ENCODE assay signal across 27 mouse cellular contexts in the genomic region with DNA sequence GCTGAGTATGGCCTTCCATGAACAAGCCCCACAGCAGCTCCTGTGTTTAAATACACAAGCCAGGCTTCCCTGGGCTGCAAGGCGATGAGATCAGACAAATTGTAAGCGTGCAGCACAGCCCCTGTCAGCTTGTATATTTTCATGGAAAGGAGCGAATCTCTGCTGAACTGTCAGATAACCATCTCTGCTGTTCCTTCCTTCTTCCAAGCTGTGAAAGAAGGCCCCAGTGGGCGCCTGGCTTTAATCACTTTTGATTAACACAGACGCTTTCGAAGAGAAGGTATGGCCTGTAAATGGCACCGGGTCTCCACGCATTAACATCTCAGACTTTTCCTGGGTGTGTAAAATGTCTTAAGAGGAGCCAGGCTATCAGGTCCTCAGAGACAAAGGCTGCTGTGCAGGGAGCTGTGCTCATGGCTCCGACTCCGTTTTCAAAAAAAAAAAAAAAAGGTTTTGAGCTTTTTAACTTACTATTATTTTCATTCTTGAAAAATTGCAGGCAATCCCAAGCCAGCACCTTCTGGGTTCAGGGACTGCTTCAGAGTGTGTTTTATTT.
DNase-seq lines count a peak whose midpoint lies in the region; ATAC-seq and TF ChIP-seq lines count a peak whose summit lies in the region.
"Had no signal": no experiment of that assay in that cellular context is flagged by ENCODE, and none has a peak within 500 bp of the region (broad histone marks: within the 10 kb centered on the region; RNA-seq: fewer than 3 reads in every experiment).

No protein-coding gene starts in this region.

- H3K4me1 ChIP-seq in intestine, embryonic 14.5 days (replicated peaks; ENCODE audit: control insufficient read depth, insufficient read depth, low read length), result no peaks in the 10 kb centered on the region
- H3K4me1 ChIP-seq in intestine, postnatal 0 days (replicated peaks; ENCODE audit: control insufficient read depth, insufficient read depth, low read length), result no peaks in the 10 kb centered on the region
- H3K4me1 ChIP-seq in intestine, embryonic 15.5 days (replicated peaks), result no peaks in the 10 kb centered on the region
- H3K4me1 ChIP-seq: embryonic facial prominence, embryonic 15.5 days; forebrain, embryonic 12.5 days; hindbrain, embryonic 15.5 days; limb, embryonic 13.5 days; lung, embryonic 15.5 days; neural tube, embryonic 13.5 days had no signal

- H3K4me3 ChIP-seq in intestine, embryonic 14.5 days (ENCODE audit: low read depth, low read length), result no peak overlapping the region
- no peak overlapping the region for H3K4me3 ChIP-seq in intestine, postnatal 0 days (ENCODE audit: low read depth, low read length)
- H3K4me3 ChIP-seq in intestine, embryonic 15.5 days (replicated peaks), result no peak overlapping the region
- H3K4me3 ChIP-seq: embryonic facial prominence, embryonic 15.5 days; forebrain, embryonic 12.5 days; heart, embryonic 12.5 days; hindbrain, embryonic 15.5 days; layer of hippocampus, adult 2 months; limb, embryonic 13.5 days; lung, embryonic 15.5 days; neural tube, embryonic 13.5 days had no signal

- TF ChIP-seq CTCF in intestine, postnatal 0 days (IDR thresholded peaks at IDR 0.05; ENCODE audit: low read depth), result no peak

- peak; percentile 71 for ATAC-seq in intestine, embryonic 14.5 days (replicated peaks; ENCODE audit: low FRiP score, low TSS enrichment, low read depth)
- no peak for ATAC-seq in intestine, postnatal 0 days
- ATAC-seq in intestine, embryonic 15.5 days, result peak; percentile 69
- ATAC-seq: CD4-positive, CD25-positive, alpha-beta regulatory T cell, adult 4 months had no signal

- no peaks in the 10 kb centered on the region for H3K36me3 ChIP-seq in intestine, embryonic 14.5 days (ENCODE audit: control insufficient read depth, insufficient read depth, low read length)
- no peaks in the 10 kb centered on the region for H3K36me3 ChIP-seq in intestine, postnatal 0 days (ENCODE audit: control insufficient read depth, insufficient read depth)
- H3K36me3 ChIP-seq in intestine, embryonic 15.5 days, result no peaks in the 10 kb centered on the region
- H3K36me3 ChIP-seq: embryonic facial prominence, embryonic 15.5 days; forebrain, embryonic 12.5 days; heart, embryonic 12.5 days; hindbrain, embryonic 15.5 days; limb, embryonic 13.5 days; lung, embryonic 15.5 days; neural tube, embryonic 13.5 days had no signal

- DNase-seq in intestine, embryonic 14.5 days (ENCODE audit: low spot score), result peak; percentile 58
- DNase-seq in MN1 (ENCODE audit: low spot score), result peak; percentile 80
- DNase-seq in embryo, embryonic 9.5 days (ENCODE audit: extremely low spot score), result peak; percentile 2
- DNase-seq in thymus, postnatal 36 days, result no peak
- DNase-seq in heart, adult 9 months (ENCODE audit: low spot score in 2 of 2), result no peak
- DNase-seq: adrenal gland, postnatal 25 days; cerebellum, adult 11-12 months; cerebellum, adult 9-11 months; gastrocnemius, postnatal 10 days; heart, adult 18-20 months; kidney, adult 11 months; kidney, postnatal 14 days; lung, postnatal 36 days; right cerebral cortex, postnatal 14 days had no signal

- H3K9ac ChIP-seq in intestine, embryonic 14.5 days (ENCODE audit: low read length), result no peak overlapping the region
- H3K9ac ChIP-seq in intestine, postnatal 0 days (ENCODE audit: low read depth, low read length), result no peak overlapping the region
- no peak overlapping the region for H3K9ac ChIP-seq in intestine, embryonic 15.5 days
- H3K9ac ChIP-seq: embryonic facial prominence, embryonic 15.5 days; forebrain, embryonic 12.5 days; heart, embryonic 12.5 days; hindbrain, embryonic 15.5 days; limb, embryonic 13.5 days; lung, embryonic 15.5 days; neural tube, embryonic 13.5 days had no signal

- no peak overlapping the region for H3K4me2 ChIP-seq in intestine, embryonic 14.5 days (ENCODE audit: low read length)
- no peak overlapping the region for H3K4me2 ChIP-seq in intestine, postnatal 0 days (replicated peaks; ENCODE audit: low read depth)
- H3K4me2 ChIP-seq in intestine, embryonic 15.5 days (replicated peaks), result no peak overlapping the region
- H3K4me2 ChIP-seq: embryonic facial prominence, embryonic 15.5 days; forebrain, embryonic 12.5 days; heart, embryonic 12.5 days; hindbrain, embryonic 15.5 days; limb, embryonic 13.5 days; liver, embryonic 11.5 days; lung, embryonic 15.5 days; midbrain, embryonic 11.5 days; neural tube, embryonic 13.5 days had no signal

- no peaks in the 10 kb centered on the region for H3K27me3 ChIP-seq in intestine, embryonic 14.5 days (replicated peaks; ENCODE audit: control insufficient read depth, insufficient read depth, low read length)
- no peaks in the 10 kb centered on the region for H3K27me3 ChIP-seq in intestine, postnatal 0 days (replicated peaks; ENCODE audit: control insufficient read depth, insufficient read depth, low read length)
- no peaks in the 10 kb centered on the region for H3K27me3 ChIP-seq in intestine, embryonic 15.5 days (replicated peaks)
- H3K27me3 ChIP-seq: embryonic facial prominence, embryonic 15.5 days; forebrain, embryonic 12.5 days; heart, embryonic 12.5 days; hindbrain, embryonic 15.5 days; limb, embryonic 13.5 days; lung, embryonic 15.5 days; neural tube, embryonic 13.5 days had no signal

- 30% methylated on average over 10 of the region's 10 CpGs for WGBS in intestine, embryonic 14.5 days
- WGBS in intestine, postnatal 0 days, result 61% methylated on average over 10 of the region's 10 CpGs
- 44% methylated on average over 10 of the region's 10 CpGs for WGBS in intestine, embryonic 15.5 days

- no peaks in the 10 kb centered on the region for H3K9me3 ChIP-seq in intestine, embryonic 14.5 days (ENCODE audit: control insufficient read depth, low read length)
- H3K9me3 ChIP-seq in intestine, postnatal 0 days (ENCODE audit: control insufficient read depth), result no peaks in the 10 kb centered on the region
- H3K9me3 ChIP-seq in intestine, embryonic 15.5 days, result no peaks in the 10 kb centered on the region
- H3K9me3 ChIP-seq: embryonic facial prominence, embryonic 15.5 days; forebrain, embryonic 12.5 days; heart, embryonic 12.5 days; hindbrain, embryonic 15.5 days; limb, embryonic 13.5 days; lung, embryonic 15.5 days; neural tube, embryonic 13.5 days had no signal

- H3K27ac ChIP-seq in intestine, embryonic 14.5 days (ENCODE audit: low read depth), result peak overlapping the region; percentile 54
- no peak overlapping the region for H3K27ac ChIP-seq in intestine, postnatal 0 days (ENCODE audit: low read depth, low read length)
- H3K27ac ChIP-seq in intestine, embryonic 15.5 days, result peak overlapping the region; percentile 19
- H3K27ac ChIP-seq: embryonic facial prominence, embryonic 15.5 days; forebrain, embryonic 12.5 days; hindbrain, embryonic 15.5 days; layer of hippocampus, adult 2 months; limb, embryonic 13.5 days; lung, embryonic 15.5 days; neural tube, embryonic 13.5 days had no signal

Comparison
In these comparisons a context has a peak if more than half of its experiments do, and no peak if none do; other contexts are left out.
1. DNase-seq: peak in intestine, embryonic 14.5 days (single experiment), MN1 (single experiment) and embryo, embryonic 9.5 days (single experiment); none in thymus, postnatal 36 days (0 of 2) and heart, adult 9 months (0 of 2).